13 mouse cellular contexts compared by ENCODE assay signal in genomic region chr9:70371638-70372037, GRCm38 (mm10).
"Had no signal": no experiment of that assay in that cellular context is flagged by ENCODE, and none has a peak within 500 bp of the region (broad histone marks: within the 10 kb centered on the region; RNA-seq: fewer than 3 reads in every experiment).

No protein-coding gene starts in this region.

- H3K27me3 ChIP-seq: limb, embryonic 13.5 days; megakaryocyte, embryonic 14.5 days; midbrain, embryonic 15.5 days; neural tube, embryonic 13.5 days had no signal

- H3K4me1 ChIP-seq: limb, embryonic 13.5 days; midbrain, embryonic 15.5 days; neural tube, embryonic 13.5 days had no signal

- H3K4me2 ChIP-seq: limb, embryonic 13.5 days; midbrain, embryonic 11.5 days; midbrain, embryonic 15.5 days; neural tube, embryonic 13.5 days had no signal

- H3K36me3 ChIP-seq: midbrain, embryonic 15.5 days had no signal

- H3K9me3 ChIP-seq: limb, embryonic 13.5 days; megakaryocyte, embryonic 14.5 days; midbrain, embryonic 15.5 days had no signal

- H3K27ac ChIP-seq: limb, embryonic 13.5 days; liver, embryonic 14.5 days; midbrain, embryonic 15.5 days; neural tube, embryonic 13.5 days had no signal

- DNase-seq: kidney, adult 8-10 months; left cerebral cortex, postnatal 4 days; lung, adult 18-20 months; right cerebral cortex, postnatal 14 days; thymus, adult 18-20 months; thymus, postnatal 25 days had no signal

- H3K9ac ChIP-seq: limb, embryonic 13.5 days; liver, embryonic 14.5 days; midbrain, embryonic 15.5 days; neural tube, embryonic 13.5 days had no signal

- H3K4me3 ChIP-seq: limb, embryonic 13.5 days; megakaryocyte, embryonic 14.5 days; midbrain, embryonic 15.5 days; neural tube, embryonic 13.5 days had no signal

- ATAC-seq: intestine, embryonic 16.5 days; midbrain, embryonic 15.5 days had no signal
